In the genomic region with DNA sequence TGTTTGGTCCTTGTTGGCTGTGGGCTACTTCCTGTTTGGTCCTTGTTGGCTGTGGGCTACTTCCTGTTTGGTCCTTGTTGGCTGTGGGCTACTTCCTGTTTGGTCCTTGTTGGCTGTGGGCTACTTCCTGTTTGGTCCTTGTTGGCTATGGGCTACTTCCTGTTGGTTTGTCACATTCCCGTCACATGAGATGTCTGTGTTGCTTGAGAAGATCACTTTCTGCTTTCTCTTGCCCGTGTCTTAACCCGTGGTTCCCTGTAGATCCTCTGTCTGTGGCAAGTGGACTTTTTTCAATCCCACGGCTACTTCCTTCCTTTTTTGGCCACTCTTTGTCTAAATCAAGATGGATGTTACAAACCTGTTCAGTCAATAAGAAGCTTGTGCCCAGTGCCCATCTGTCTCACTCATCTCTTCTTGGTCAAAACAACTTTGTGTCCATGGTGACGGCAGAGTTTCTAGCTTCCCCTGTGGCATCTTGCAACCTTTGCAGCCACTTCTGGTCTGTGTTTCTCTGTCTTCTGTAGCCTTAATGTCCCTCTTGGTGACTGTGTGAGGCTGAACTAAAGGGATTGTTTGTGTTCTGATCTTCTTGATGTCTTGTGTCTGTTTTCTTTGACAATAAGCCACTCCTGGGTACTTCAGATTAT, we compare ENCODE assay signal across 22 mouse cellular contexts. TPM values are rescaled to one million over a fixed set of nuclear protein-coding genes. Genes with fewer than 3 reads are reported as not detected.
A peak's percentile ranks its signal among the peaks of the same experiment; 100 is the strongest.
DNase-seq lines count a peak whose midpoint lies in the region; ATAC-seq and TF ChIP-seq lines count a peak whose summit lies in the region.
"Had no signal": no experiment of that assay in that cellular context is flagged by ENCODE, and none has a peak within 500 bp of the region (broad histone marks: within the 10 kb centered on the region; RNA-seq: fewer than 3 reads in every experiment).

No protein-coding gene starts in this region.

- H3K4me3 ChIP-seq in liver, postnatal 0 days (ENCODE audit: low read depth, low read length): no peak overlapping the region
- H3K4me3 ChIP-seq in liver, embryonic 11.5 days (ENCODE audit: low read depth, low read length): no peak overlapping the region
- no peak overlapping the region for H3K4me3 ChIP-seq in midbrain, embryonic 15.5 days
- H3K4me3 ChIP-seq: embryonic facial prominence, embryonic 13.5 days; midbrain, embryonic 10.5 days; neural tube, embryonic 15.5 days had no signal

- 55% methylated on average over 5 of the region's 5 CpGs for WGBS in liver, postnatal 0 days (ENCODE audit: insufficient replicate concordance)
- WGBS in liver, embryonic 11.5 days: 64% methylated on average over 5 of the region's 5 CpGs
- WGBS in midbrain, embryonic 15.5 days: 93% methylated on average over 5 of the region's 5 CpGs

- intact Hi-C loops in left cerebral cortex, postnatal 36 days (cut with DNase I): no loop called here

- DNase-seq in liver, postnatal 0 days: no peak
- no peak for DNase-seq in liver, embryonic 11.5 days (ENCODE audit: low spot score)
- no peak for DNase-seq in left cerebral cortex, postnatal 36 days (ENCODE audit: low spot score in 2 of 2)
- no peak for DNase-seq in frontal cortex, postnatal 36 days (ENCODE audit: low spot score in 2 of 2)
- DNase-seq: adrenal gland, adult 8-10 months; cerebellum, adult 11 months; cerebellum, postnatal 10 days; gastrocnemius, postnatal 25 days; kidney, adult 8-10 months; kidney, postnatal 4 days; lung, adult 18-20 months; lung, postnatal 14 days; right cerebral cortex, postnatal 25 days; thymus, postnatal 25 days had no signal

- no peaks in the 10 kb centered on the region for H3K36me3 ChIP-seq in liver, postnatal 0 days (replicated peaks; ENCODE audit: insufficient read depth, low read length)
- no peaks in the 10 kb centered on the region for H3K36me3 ChIP-seq in liver, embryonic 11.5 days (ENCODE audit: control insufficient read depth, insufficient read depth, low read length)
- no peaks in the 10 kb centered on the region for H3K36me3 ChIP-seq in midbrain, embryonic 15.5 days (replicated peaks)
- H3K36me3 ChIP-seq: embryonic facial prominence, embryonic 13.5 days had no signal

- no peak for ATAC-seq in liver, postnatal 0 days
- ATAC-seq in liver, embryonic 11.5 days (replicated peaks; ENCODE audit: low FRiP score): no peak
- ATAC-seq in common myeloid progenitor, adult 5-6 weeks (replicated peaks; ENCODE audit: low read depth, poor library complexity, severe bottlenecking): peak; percentile 53
- ATAC-seq in megakaryocyte progenitor cell, adult 5-6 weeks (replicated peaks; ENCODE audit: poor library complexity): peak; percentile 69
- no peak for ATAC-seq in midbrain, embryonic 15.5 days (replicated peaks)
- ATAC-seq: forebrain, embryonic 14.5 days; Patski had no signal

- peak overlapping the region; percentile 31 for H3K27ac ChIP-seq in liver, postnatal 0 days (ENCODE audit: low read depth)
- H3K27ac ChIP-seq in liver, embryonic 11.5 days (ENCODE audit: low read depth, low read length): no peak overlapping the region
- H3K27ac ChIP-seq in midbrain, embryonic 15.5 days: no peak overlapping the region
- H3K27ac ChIP-seq: embryonic facial prominence, embryonic 13.5 days; midbrain, embryonic 10.5 days; neural tube, embryonic 15.5 days had no signal

- H3K4me1 ChIP-seq in liver, postnatal 0 days (ENCODE audit: insufficient read depth): no peaks in the 10 kb centered on the region
- H3K4me1 ChIP-seq in liver, embryonic 11.5 days (replicated peaks; ENCODE audit: control insufficient read depth, insufficient read depth, low read length): no peaks in the 10 kb centered on the region
- H3K4me1 ChIP-seq in midbrain, embryonic 15.5 days: no peaks in the 10 kb centered on the region
- H3K4me1 ChIP-seq: midbrain, embryonic 10.5 days; neural tube, embryonic 15.5 days had no signal

- TF ChIP-seq CTCF in liver, postnatal 0 days (IDR thresholded peaks at IDR 0.05; ENCODE audit: low read depth): no peak

- H3K27me3 ChIP-seq in liver, postnatal 0 days (ENCODE audit: insufficient read depth, low read length): no peaks in the 10 kb centered on the region
- H3K27me3 ChIP-seq in liver, embryonic 11.5 days (replicated peaks; ENCODE audit: control insufficient read depth, insufficient read depth, low read length): no peaks in the 10 kb centered on the region; the same call in 1 of the 2 replicates
- no peaks in the 10 kb centered on the region for H3K27me3 ChIP-seq in midbrain, embryonic 15.5 days (replicated peaks)
- H3K27me3 ChIP-seq: neural tube, embryonic 15.5 days; Patski had no signal

- no peak overlapping the region for H3K9ac ChIP-seq in liver, postnatal 0 days (replicated peaks)
- H3K9ac ChIP-seq in liver, embryonic 11.5 days (ENCODE audit: low read depth, low read length): no peak overlapping the region
- no peak overlapping the region for H3K9ac ChIP-seq in midbrain, embryonic 15.5 days
- H3K9ac ChIP-seq: embryonic facial prominence, embryonic 13.5 days; neural tube, embryonic 15.5 days had no signal

- TF ChIP-seq EP300 in liver, postnatal 0 days (IDR thresholded peaks at IDR 0.05; ENCODE audit: low read depth): no peak

- peaks cover 8% of the 10 kb centered on the region for H3K9me3 ChIP-seq in liver, postnatal 0 days (ENCODE audit: low read length)
- peaks cover 8% of the 10 kb centered on the region; the same call in 1 of the 2 replicates for H3K9me3 ChIP-seq in liver, embryonic 11.5 days (ENCODE audit: control insufficient read depth, low read length)
- H3K9me3 ChIP-seq in midbrain, embryonic 15.5 days: no peaks in the 10 kb centered on the region
- H3K9me3 ChIP-seq: neural tube, embryonic 15.5 days had no signal

- no peak overlapping the region for H3K4me2 ChIP-seq in liver, postnatal 0 days (ENCODE audit: low read depth, low read length)
- no peak overlapping the region for H3K4me2 ChIP-seq in liver, embryonic 11.5 days
- no peak overlapping the region for H3K4me2 ChIP-seq in midbrain, embryonic 15.5 days
- H3K4me2 ChIP-seq: embryonic facial prominence, embryonic 13.5 days; neural tube, embryonic 15.5 days had no signal

RNA-seq across cellular contexts. Expression of a gene that starts 8.3 kb away (rescaled TPM):
- 0.21 and 0.47 TPM in 2 replicates for polyA plus RNA-seq in liver, postnatal 0 days (2015; fragmentation: Nextera tagmentation; extraction: Ambion mirVana)
- polyA plus RNA-seq in liver, embryonic 11.5 days (2014; fragmentation: Nextera tagmentation; extraction: Ambion mirVana): 0.61 and 0.67 TPM in 2 replicates
- total RNA-seq in common myeloid progenitor, adult 5-6 weeks (2017): 4.1 and 10.4 TPM in 2 replicates
- total RNA-seq in megakaryocyte progenitor cell, adult 5-6 weeks (2015): 0.83 and 0.94 TPM in 2 replicates
- 1.9 and 3.1 TPM in 2 replicates for total RNA-seq in megakaryocyte progenitor cell, adult 5-6 weeks (2017)
- polyA plus RNA-seq in midbrain, embryonic 15.5 days (2015; fragmentation: Nextera tagmentation; extraction: Ambion mirVana): 3.2 and 4.8 TPM in 2 replicates
- 10 to 100 TPM; 15.1 to 16.3 TPM for total RNA-seq in left cerebral cortex, postnatal 36 days (2021)

RNA-seq across cellular contexts. Expression of a gene that starts 15.9 kb away (rescaled TPM):
- polyA plus RNA-seq in liver, postnatal 0 days (2015; fragmentation: Nextera tagmentation; extraction: Ambion mirVana): 16.2 and 16.4 TPM in 2 replicates
- 30.8 and 31.5 TPM in 2 replicates for polyA plus RNA-seq in liver, embryonic 11.5 days (2014; fragmentation: Nextera tagmentation; extraction: Ambion mirVana)
- total RNA-seq in common myeloid progenitor, adult 5-6 weeks (2017): 34.1 and 36.3 TPM in 2 replicates
- total RNA-seq in megakaryocyte progenitor cell, adult 5-6 weeks (2015): 22.1 and 22.2 TPM in 2 replicates
- 34.2 and 42.6 TPM in 2 replicates for total RNA-seq in megakaryocyte progenitor cell, adult 5-6 weeks (2017)
- 64.7 and 65.5 TPM in 2 replicates for polyA plus RNA-seq in midbrain, embryonic 15.5 days (2015; fragmentation: Nextera tagmentation; extraction: Ambion mirVana)
- 10 to 100 TPM; 81.9 to 87.8 TPM for total RNA-seq in left cerebral cortex, postnatal 36 days (2021)

RNA-seq across cellular contexts. Expression of a gene that starts 16.0 kb away (rescaled TPM):
- 41.3 and 43.4 TPM in 2 replicates for polyA plus RNA-seq in liver, postnatal 0 days (2015; fragmentation: Nextera tagmentation; extraction: Ambion mirVana)
- polyA plus RNA-seq in liver, embryonic 11.5 days (2014; fragmentation: Nextera tagmentation; extraction: Ambion mirVana): 73.9 and 75.9 TPM in 2 replicates
- total RNA-seq in common myeloid progenitor, adult 5-6 weeks (2017): 70.5 and 100 TPM in 2 replicates
- 6.2 and 9.5 TPM in 2 replicates for total RNA-seq in megakaryocyte progenitor cell, adult 5-6 weeks (2015)
- total RNA-seq in megakaryocyte progenitor cell, adult 5-6 weeks (2017): 101 and 107 TPM in 2 replicates
- polyA plus RNA-seq in midbrain, embryonic 15.5 days (2015; fragmentation: Nextera tagmentation; extraction: Ambion mirVana): 178 and 184 TPM in 2 replicates
- total RNA-seq in left cerebral cortex, postnatal 36 days (2021): 100 to 1,000 TPM; 101 to 105 TPM

RNA-seq across cellular contexts. Expression of a gene that starts 19.7 kb away (rescaled TPM):
- 49.1 and 51.6 TPM in 2 replicates for polyA plus RNA-seq in liver, postnatal 0 days (2015; fragmentation: Nextera tagmentation; extraction: Ambion mirVana)
- polyA plus RNA-seq in liver, embryonic 11.5 days (2014; fragmentation: Nextera tagmentation; extraction: Ambion mirVana): 34.2 and 45.1 TPM in 2 replicates
- 43.8 and 60.6 TPM in 2 replicates for total RNA-seq in common myeloid progenitor, adult 5-6 weeks (2017)
- 61.7 and 65.6 TPM in 2 replicates for total RNA-seq in megakaryocyte progenitor cell, adult 5-6 weeks (2015)
- 36.6 and 46.5 TPM in 2 replicates for total RNA-seq in megakaryocyte progenitor cell, adult 5-6 weeks (2017)
- polyA plus RNA-seq in midbrain, embryonic 15.5 days (2015; fragmentation: Nextera tagmentation; extraction: Ambion mirVana): 65.6 and 74.1 TPM in 2 replicates
- total RNA-seq in left cerebral cortex, postnatal 36 days (2021): 10 to 100 TPM; 35.7 to 36.6 TPM

RNA-seq across cellular contexts. Expression of a gene that starts 23.0 kb away (rescaled TPM):
- 6.0 and 7.1 TPM in 2 replicates for polyA plus RNA-seq in liver, postnatal 0 days (2015; fragmentation: Nextera tagmentation; extraction: Ambion mirVana)
- polyA plus RNA-seq in liver, embryonic 11.5 days (2014; fragmentation: Nextera tagmentation; extraction: Ambion mirVana): 3.4 and 5.5 TPM in 2 replicates
- total RNA-seq in common myeloid progenitor, adult 5-6 weeks (2017): 11.9 and 12.8 TPM in 2 replicates
- total RNA-seq in megakaryocyte progenitor cell, adult 5-6 weeks (2015): 8.1 and 9.6 TPM in 2 replicates
- total RNA-seq in megakaryocyte progenitor cell, adult 5-6 weeks (2017): 9.8 and 12.7 TPM in 2 replicates
- polyA plus RNA-seq in midbrain, embryonic 15.5 days (2015; fragmentation: Nextera tagmentation; extraction: Ambion mirVana): 22.8 and 26.3 TPM in 2 replicates
- 10 to 100 TPM; 33.5 to 35.9 TPM for total RNA-seq in left cerebral cortex, postnatal 36 days (2021)

Comparison
In these comparisons a context has a peak if more than half of its experiments do, and no peak if none do; other contexts are left out.
1. ATAC-seq: peak in common myeloid progenitor, adult 5-6 weeks (single experiment) and megakaryocyte progenitor cell, adult 5-6 weeks (single experiment); none in liver, postnatal 0 days (single experiment), liver, embryonic 11.5 days (single experiment) and midbrain, embryonic 15.5 days (single experiment).